Mouse (Mus musculus) kidney, postnatal 14 days (tissue): ENCODE data around the gene Zfp385c.
"Not testable (repeated sequence)": the region's sequence is repeated elsewhere in the genome, so short reads cannot be mapped to it uniquely, and the experiment has no call there.

Source experiments
- DNase-seq: peaks from one replicate; pipeline ENCODE4 v3.0.0; 2022; ENCODE audit warnings: mixed read lengths

Gene Zfp385c

DNA sequence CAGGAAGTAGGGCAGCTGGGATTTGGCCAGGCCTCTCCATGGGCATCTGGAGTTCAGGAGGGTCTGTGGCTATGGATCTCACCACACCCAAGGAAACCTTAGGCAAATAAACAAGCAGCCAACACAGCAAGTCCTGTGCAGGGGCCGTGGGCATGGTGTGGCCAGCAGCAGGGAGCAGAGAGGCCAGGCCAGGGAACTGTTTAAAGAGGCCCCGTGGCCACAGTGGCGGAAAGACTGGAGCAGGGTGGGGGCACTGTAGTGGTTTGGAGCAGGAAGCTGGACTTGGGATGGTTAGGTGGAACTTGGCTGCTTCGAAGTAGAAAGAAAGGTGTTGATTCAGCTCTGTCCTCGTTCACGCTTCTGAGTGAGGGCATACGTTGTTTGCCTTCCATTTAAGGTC, 5.0 kb downstream of the Zfp385c start:
- DNase-seq, result no peak

DNA sequence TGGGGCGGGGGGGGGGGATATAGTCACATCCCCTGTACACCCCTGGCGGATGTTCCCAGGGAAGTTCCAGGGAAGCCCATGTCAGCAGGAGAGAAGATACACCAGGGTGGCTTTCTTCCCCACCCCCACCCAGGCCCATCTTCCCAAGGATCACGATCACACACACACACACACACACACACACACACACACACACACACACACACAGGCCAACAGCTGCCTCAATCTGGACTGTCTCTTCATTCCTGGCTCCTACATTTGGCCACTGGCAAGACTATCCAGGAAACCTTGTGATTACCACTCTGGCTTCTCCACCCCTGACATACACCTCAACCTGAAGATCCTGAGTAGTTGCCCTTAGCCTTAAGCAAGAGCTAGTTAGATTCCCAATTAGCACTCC, 6.9 kb downstream of the Zfp385c start:
- DNase-seq, result no peak

- no peak for DNase-seq
Observed at GRCm38 (mm10) chr11:100684084-100684483, 8.2 kb downstream of the Zfp385c start.

DNA sequence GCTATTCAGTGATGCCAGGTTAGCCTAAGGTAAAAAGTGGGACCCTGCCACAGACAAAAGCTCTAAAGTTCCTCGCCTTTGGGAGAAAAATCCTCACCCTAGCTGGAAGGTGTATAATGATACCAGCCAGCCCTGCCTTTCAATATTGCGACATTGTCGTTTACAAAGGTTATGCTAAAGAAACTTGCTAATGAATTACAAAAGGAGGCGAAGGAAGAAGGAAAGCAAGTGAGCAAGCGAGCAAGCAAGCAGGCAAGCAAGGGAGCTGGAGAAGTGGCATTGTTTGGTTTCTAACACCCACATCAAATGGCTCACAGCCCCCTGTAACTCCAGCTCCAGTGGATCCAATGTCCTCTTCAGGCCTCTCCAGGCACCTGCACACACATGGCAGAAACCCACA, 9.7 kb downstream of the Zfp385c start:
- no peak for DNase-seq

- no peak for DNase-seq
Observed at GRCm38 (mm10) chr11:100681826-100682225, 10.4 kb downstream of the Zfp385c start.

GRCm38 (mm10) chr11:100677810-100678209, 14.4 kb downstream of the Zfp385c start:
- DNase-seq, result no peak

DNA sequence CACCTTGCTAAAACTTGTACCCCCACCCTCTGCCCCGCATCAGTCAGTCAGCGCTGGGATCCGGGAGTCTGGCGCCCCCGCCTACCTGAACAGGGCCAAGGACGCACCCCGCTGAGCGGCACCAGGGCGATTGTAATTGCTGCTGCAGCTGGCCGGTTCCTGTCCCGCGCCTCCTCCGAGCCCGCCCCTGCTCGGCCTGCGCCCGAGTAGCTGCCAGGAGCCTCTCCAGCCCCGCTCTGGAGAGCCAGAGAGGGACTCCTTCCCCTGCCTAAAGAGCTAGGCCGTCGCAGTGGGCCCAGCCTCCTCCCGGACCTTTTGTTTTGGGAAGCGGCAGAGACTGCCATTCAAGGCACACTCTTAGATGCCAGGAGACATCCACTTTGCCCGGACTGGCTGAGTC, 19.1 kb downstream of the Zfp385c start:
- peak; percentile 30 for DNase-seq

GRCm38 (mm10) chr11:100671956-100672355, 20.3 kb downstream of the Zfp385c start:
- DNase-seq, result no peak

DNA sequence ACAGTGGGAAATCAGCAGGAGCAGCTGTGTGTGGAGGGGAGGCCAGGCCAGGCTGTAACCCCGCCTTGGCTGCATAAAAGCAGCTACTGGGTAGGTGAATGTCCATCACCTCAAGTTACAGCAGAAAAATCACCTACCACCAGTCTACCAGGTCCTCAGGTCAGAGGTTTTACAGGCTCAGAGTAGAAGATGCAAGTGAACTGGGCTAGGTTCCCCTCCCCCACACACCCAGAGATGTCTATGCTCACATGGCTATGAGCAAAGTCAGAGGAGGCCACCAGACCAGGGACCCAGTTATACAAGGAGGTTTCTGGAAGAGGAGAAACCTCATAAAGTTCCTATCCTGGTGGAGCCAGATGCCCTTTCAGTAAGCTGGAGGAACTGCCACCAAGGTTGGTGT, 21.2 kb downstream of the Zfp385c start:
- DNase-seq, result no peak

DNA sequence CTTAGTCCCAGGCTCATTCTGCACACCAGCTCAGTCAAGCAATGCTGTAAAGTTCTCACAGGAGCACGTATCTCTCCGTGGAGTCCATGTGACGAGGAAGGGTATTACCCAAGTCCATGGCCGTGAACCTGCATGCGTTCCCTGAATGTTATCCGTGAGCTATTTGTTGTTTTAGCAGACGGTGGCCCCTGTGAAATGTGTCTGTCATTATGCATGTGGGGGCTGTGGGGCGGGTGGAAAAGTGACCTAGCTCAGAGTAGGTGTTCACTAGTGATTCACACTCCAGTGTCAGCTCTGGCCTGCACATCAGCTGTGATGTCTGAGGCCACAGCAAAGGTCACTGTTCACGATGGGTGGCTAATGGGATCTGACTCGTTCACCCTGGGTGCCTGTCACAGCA, 32.4 kb downstream of the Zfp385c start:
- DNase-seq, result no peak

DNA sequence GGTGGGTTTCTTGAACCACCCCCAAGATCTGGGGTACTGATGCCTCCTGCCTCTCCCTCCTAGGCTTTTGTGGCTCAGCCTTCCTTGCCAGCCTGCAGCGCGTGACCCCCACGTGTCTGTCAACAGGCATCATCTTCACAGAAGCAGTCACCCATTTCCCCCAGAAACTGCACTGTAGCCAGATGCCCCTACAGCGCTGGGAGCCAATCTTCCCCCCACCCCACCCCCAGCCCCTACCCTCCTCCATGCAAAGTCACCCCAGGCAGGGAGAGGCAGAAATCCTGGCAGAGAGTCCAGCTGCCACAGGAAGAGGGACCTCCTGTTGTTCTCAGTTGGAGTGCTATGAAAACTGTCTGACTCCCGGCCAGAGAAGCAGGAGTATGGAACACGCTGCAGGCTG, 35.8 kb downstream of the Zfp385c start:
- DNase-seq, result no peak

DNA sequence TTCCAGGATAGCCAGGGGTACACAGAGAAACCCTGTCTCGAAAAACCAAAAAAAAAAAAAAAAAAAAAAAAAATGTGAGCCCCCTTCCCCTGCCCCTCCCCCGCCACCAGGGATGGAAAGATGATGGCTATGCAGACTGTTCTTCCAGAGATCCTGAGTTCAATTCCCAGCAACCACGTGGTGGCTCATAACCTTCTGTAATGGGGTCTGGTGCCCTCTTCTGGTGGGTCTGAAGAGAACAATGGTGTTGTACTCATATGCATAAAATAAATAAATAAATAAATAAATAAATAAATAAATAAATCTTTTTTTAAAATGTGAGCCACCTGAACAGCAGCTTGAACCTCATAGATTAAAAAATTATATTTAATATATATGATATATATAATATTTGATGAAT, 36.7 kb downstream of the Zfp385c start:
- not testable (repeated sequence) for DNase-seq

GRCm38 (mm10) chr11:100651748-100652147, 40.5 kb downstream of the Zfp385c start:
- no peak for DNase-seq

- DNase-seq, result no peak
Observed at GRCm38 (mm10) chr11:100651205-100651604, 41.0 kb downstream of the Zfp385c start.

DNA sequence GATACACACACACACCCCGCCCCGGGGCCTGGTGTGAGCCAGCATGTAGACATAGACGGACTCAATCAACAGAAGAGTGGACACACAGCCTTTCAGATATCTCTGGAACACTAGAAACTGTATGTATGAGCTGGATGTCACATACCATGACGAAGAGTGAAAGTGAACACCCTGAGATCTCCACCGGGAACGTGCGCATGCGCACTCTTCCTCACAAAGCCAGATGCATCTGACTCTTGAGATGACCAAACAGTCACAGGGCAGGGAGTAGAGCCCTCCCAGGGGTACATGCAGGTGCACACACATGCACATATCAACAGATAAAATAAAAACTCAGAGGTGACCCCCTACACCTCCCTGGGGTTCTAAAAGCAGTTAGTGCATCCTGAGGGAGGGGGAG, 43.9 kb downstream of the Zfp385c start:
- no peak for DNase-seq

DNA sequence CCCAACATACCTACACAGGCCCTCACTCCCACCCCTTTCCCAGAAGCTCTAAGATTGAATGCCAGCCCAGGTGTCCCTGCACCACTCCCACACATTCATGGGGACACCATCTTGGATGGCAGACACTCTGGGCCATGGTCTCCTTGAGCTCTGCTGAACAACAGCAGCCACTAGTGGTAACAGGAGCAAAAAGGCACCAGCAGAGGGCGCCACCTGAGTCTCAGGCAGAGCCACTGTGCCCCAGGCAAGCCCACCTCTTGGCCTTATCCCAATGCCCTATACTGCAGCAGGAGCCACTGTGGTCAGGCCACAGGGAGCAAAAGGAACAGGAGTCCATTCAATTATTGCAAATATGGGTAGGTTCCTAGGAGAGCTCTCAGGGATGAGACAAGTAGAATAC, 46.0 kb downstream of the Zfp385c start:
- peak; percentile 39 for DNase-seq

- no peak for DNase-seq
Observed at GRCm38 (mm10) chr11:100643612-100644575, 48.4 kb downstream of the Zfp385c start.

DNA sequence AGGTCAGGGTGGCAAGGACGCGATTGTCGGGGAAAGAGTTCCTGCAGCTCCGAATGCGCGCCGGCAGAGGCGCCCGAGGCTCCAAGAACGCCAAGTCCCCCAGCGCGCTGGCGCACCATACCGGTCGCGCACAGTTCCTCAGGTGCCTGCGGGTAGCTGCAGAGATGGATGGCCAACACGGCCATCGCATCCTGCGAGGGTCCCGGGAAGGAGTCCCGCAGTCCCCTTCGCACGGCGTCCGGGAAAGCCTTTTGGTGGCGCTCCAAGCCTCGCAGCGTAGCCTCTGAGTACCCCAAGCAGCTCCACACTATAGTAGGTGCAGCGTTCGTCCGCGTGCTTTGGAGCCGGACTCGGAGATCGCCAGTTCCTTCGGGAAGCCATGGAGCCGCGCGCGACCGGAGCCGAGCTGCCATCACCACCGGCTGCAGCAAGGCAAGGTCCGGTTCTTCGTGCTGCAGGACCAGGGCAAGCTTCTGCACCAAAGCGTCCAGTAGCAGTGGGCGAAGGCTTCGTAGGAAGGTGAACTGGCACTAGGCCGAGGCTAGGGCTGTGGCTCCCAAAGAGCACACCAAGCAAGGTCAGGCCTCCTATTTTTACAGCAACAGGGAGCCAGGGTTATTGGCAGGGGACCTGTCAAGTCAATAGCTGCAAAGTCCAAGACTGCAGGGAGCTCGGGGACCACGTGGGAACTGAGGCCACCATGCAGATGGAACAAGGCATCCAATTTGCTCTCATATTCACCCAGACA, 51.9 kb downstream of the Zfp385c start:
- DNase-seq, result peak; percentile 31

GRCm38 (mm10) chr11:100634530-100634929, 57.7 kb downstream of the Zfp385c start:
- DNase-seq, result no peak

DNA sequence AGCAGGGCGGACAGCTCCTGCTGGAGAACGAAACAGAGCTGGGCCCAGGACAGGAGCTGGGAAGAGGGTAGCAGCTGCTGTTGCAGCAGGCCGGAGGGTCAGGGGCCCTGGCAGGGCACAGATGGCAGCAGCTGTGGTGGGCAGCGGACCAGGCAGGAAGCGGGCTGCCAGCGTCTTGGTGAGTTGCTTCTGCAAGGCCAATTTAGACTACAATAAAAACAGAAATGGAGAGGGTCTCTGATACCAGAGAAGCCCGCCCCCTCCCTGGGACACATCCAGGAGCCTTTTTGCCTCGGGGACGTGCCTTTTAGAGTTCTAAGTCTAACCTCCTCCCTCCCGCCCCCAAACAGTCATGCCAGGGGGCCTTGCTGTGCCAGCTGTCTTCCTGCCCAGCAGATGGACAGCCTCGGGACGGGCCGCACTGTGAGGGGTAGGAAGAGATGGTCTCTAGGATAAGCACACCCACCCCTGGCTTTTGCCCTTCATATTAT, 63.3 kb downstream of the Zfp385c start:
- no peak for DNase-seq

GRCm38 (mm10) chr11:100628056-100628455, 64.2 kb downstream of the Zfp385c start:
- DNase-seq, result no peak

DNA sequence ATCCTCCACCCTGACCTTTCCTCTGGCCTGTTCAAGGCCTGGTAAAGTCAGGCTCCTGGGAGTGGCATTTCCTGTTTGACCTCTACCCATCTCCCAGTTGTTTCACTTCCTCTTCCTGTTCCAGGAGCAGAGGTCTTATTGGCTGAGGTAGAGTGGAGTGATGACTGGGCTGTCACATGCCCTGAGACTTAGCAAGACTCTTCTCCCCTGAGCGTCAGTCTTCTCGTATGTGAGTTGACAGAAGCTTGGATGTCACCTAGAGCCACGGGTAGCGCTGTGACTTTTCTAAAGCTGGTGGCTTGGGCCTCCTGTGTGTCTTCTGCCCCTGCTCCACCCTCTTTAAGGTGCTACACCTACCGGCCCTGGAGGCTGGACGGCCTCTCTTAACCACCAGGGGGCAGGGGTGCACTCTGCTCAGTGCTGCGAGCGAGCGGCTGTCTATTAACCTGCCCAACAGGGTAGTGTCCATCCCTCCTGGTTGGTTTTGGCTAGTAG, 65.5 kb downstream of the Zfp385c start:
- peak; percentile 83 for DNase-seq
